ENCODE assay signal across 15 mouse cellular contexts in genomic region chr3:58865690-58866089, GRCm38 (mm10). TPM values are rescaled to one million over a fixed set of nuclear protein-coding genes. Genes with fewer than 3 reads are reported as not detected.
DNase-seq lines count a peak whose midpoint lies in the region; ATAC-seq lines count a peak whose summit lies in the region.
"Had no signal": no experiment of that assay in that cellular context is flagged by ENCODE, and none has a peak within 500 bp of the region (broad histone marks: within the 10 kb centered on the region; RNA-seq: fewer than 3 reads in every experiment).

No protein-coding gene starts in this region.

- no peak overlapping the region for H3K4me2 ChIP-seq in embryonic facial prominence, embryonic 14.5 days (ENCODE audit: low read depth, low read length)

- peak; percentile 76 for DNase-seq in embryonic facial prominence, embryonic 14.5 days (ENCODE audit: low spot score)
- DNase-seq in embryonic facial prominence, embryonic 10.5 days (ENCODE audit: low spot score) = no peak
- peak; percentile 6 for DNase-seq in left cerebral cortex, postnatal 4 days
- DNase-seq in left cerebral cortex, postnatal 10 days (ENCODE audit: extremely low spot score in 1 of 2, low spot score in 2 of 2) = no peak
- DNase-seq in NIH3T3 (ENCODE audit: low read depth) = peak; percentile 6
- DNase-seq in cerebellum, postnatal 14 days = peak; percentile 13 to 49
- DNase-seq in heart, adult 9 months (ENCODE audit: low spot score in 2 of 2) = no peak
- DNase-seq: kidney, postnatal 4 days had no signal

- ATAC-seq in embryonic facial prominence, embryonic 14.5 days (ENCODE audit: low read depth) = no peak
- ATAC-seq in megakaryocyte-erythroid progenitor cell, adult 5-6 weeks (replicated peaks; ENCODE audit: low FRiP score, low TSS enrichment, poor library complexity, severe bottlenecking) = no peak
- ATAC-seq: intestine, postnatal 0 days had no signal

- H3K36me3 ChIP-seq in embryonic facial prominence, embryonic 14.5 days (ENCODE audit: control insufficient read depth, insufficient read depth, low read length) = no peaks in the 10 kb centered on the region
- H3K36me3 ChIP-seq in embryonic facial prominence, embryonic 10.5 days (replicated peaks) = no peaks in the 10 kb centered on the region

- no peaks in the 10 kb centered on the region; the same call in 1 of the 2 replicates for H3K4me1 ChIP-seq in embryonic facial prominence, embryonic 14.5 days (ENCODE audit: control insufficient read depth, insufficient read depth, low read length)
- H3K4me1 ChIP-seq in embryonic facial prominence, embryonic 10.5 days = no peaks in the 10 kb centered on the region

- no peaks in the 10 kb centered on the region for H3K9me3 ChIP-seq in embryonic facial prominence, embryonic 14.5 days (ENCODE audit: control insufficient read depth, low read length)
- H3K9me3 ChIP-seq in embryonic facial prominence, embryonic 10.5 days = no peaks in the 10 kb centered on the region

- H3K27ac ChIP-seq in embryonic facial prominence, embryonic 14.5 days (replicated peaks; ENCODE audit: low read depth, low read length) = no peak overlapping the region
- H3K27ac ChIP-seq in embryonic facial prominence, embryonic 10.5 days (replicated peaks) = no peak overlapping the region
- H3K27ac ChIP-seq: liver, embryonic 14.5 days had no signal

- 38% methylated on average over 7 of the region's 7 CpGs for WGBS in embryonic facial prominence, embryonic 14.5 days
- WGBS in embryonic facial prominence, embryonic 10.5 days = 78% methylated on average over 7 of the region's 7 CpGs

- no peaks in the 10 kb centered on the region for H3K27me3 ChIP-seq in embryonic facial prominence, embryonic 14.5 days (replicated peaks; ENCODE audit: control insufficient read depth, insufficient read depth, low read length)
- H3K27me3 ChIP-seq in embryonic facial prominence, embryonic 10.5 days (replicated peaks; ENCODE audit: low read depth, poor library complexity, severe bottlenecking) = no peaks in the 10 kb centered on the region

- intact Hi-C loops in left cerebral cortex, postnatal 4 days (cut with DNase I) = no loop called here
- intact Hi-C loops in left cerebral cortex, postnatal 10 days (cut with DNase I) = no loop called here

- no peak overlapping the region for H3K9ac ChIP-seq in embryonic facial prominence, embryonic 14.5 days (ENCODE audit: low read depth, low read length)
- H3K9ac ChIP-seq: liver, embryonic 14.5 days had no signal

- H3K4me3 ChIP-seq in embryonic facial prominence, embryonic 14.5 days (ENCODE audit: low read depth, low read length) = no peak overlapping the region
- H3K4me3 ChIP-seq in embryonic facial prominence, embryonic 10.5 days = no peak overlapping the region

RNA-seq across cellular contexts. Expression of gene Clrn1, which starts 19.4 kb away (rescaled TPM):
- polyA plus RNA-seq in embryonic facial prominence, embryonic 14.5 days (2014; fragmentation: Nextera tagmentation; extraction: Ambion mirVana) = 0.98 and 1.0 TPM in 2 replicates
- polyA plus RNA-seq in embryonic facial prominence, embryonic 10.5 days (2016; fragmentation: Nextera tagmentation; extraction: Ambion mirVana) = 0.65 and 1.5 TPM in 2 replicates
- 1 to 10 TPM; 2.6 to 3.0 TPM for total RNA-seq in left cerebral cortex, postnatal 4 days (2021)
- total RNA-seq in left cerebral cortex, postnatal 10 days (2021) = 1 to 10 TPM; 2.0 to 2.7 TPM
- not detected in 2 replicates for total RNA-seq in megakaryocyte-erythroid progenitor cell, adult 5-6 weeks (2014; fragmentation: Nextera tagmentation)
- not detected in 2 replicates for total RNA-seq in megakaryocyte-erythroid progenitor cell, adult 5-6 weeks (2017)
- total RNA-seq: adrenal gland, postnatal 4 days; granulocyte monocyte progenitor cell, adult 5-6 weeks; heart, postnatal 10 days had no signal
- polyA plus RNA-seq: intestine, postnatal 0 days; liver, embryonic 14.5 days; testis, adult 2 months had no signal

RNA-seq across cellular contexts. Expression of gene Mindy4b-ps, which starts 43.6 kb away (rescaled TPM):
- polyA plus RNA-seq in embryonic facial prominence, embryonic 14.5 days (2014; fragmentation: Nextera tagmentation; extraction: Ambion mirVana) = 0.19 and 0.20 TPM in 2 replicates
- polyA plus RNA-seq in embryonic facial prominence, embryonic 10.5 days (2016; fragmentation: Nextera tagmentation; extraction: Ambion mirVana) = not detected in 2 replicates
- under 1 TPM; 0.40 to 0.48 TPM for total RNA-seq in left cerebral cortex, postnatal 4 days (2021)
- total RNA-seq in left cerebral cortex, postnatal 10 days (2021) = 1 to 10 TPM; 1.1 TPM
- total RNA-seq in megakaryocyte-erythroid progenitor cell, adult 5-6 weeks (2014; fragmentation: Nextera tagmentation) = not detected in 2 replicates
- total RNA-seq in megakaryocyte-erythroid progenitor cell, adult 5-6 weeks (2017) = not detected in 2 replicates
- total RNA-seq: adrenal gland, postnatal 4 days; granulocyte monocyte progenitor cell, adult 5-6 weeks had no signal
- polyA plus RNA-seq: intestine, postnatal 0 days; liver, embryonic 14.5 days; testis, adult 2 months had no signal

Comparison
In these comparisons a context has a peak if more than half of its experiments do, and no peak if none do; other contexts are left out.
1. DNase-seq: peak in embryonic facial prominence, embryonic 14.5 days (single experiment), left cerebral cortex, postnatal 4 days (single experiment), NIH3T3 (single experiment) and cerebellum, postnatal 14 days (2 of 2); none in embryonic facial prominence, embryonic 10.5 days (single experiment), left cerebral cortex, postnatal 10 days (0 of 2) and heart, adult 9 months (0 of 2).